Mouse (Mus musculus): Measurements from ENCODE around the gene Celf2. TPM values are rescaled to one million over a fixed set of nuclear protein-coding genes. Genes with fewer than 3 reads are reported as not detected.

Gene Celf2
- polyA plus RNA-seq, 1 experiment from 2014 or later = 25.2 TPM

DNA sequence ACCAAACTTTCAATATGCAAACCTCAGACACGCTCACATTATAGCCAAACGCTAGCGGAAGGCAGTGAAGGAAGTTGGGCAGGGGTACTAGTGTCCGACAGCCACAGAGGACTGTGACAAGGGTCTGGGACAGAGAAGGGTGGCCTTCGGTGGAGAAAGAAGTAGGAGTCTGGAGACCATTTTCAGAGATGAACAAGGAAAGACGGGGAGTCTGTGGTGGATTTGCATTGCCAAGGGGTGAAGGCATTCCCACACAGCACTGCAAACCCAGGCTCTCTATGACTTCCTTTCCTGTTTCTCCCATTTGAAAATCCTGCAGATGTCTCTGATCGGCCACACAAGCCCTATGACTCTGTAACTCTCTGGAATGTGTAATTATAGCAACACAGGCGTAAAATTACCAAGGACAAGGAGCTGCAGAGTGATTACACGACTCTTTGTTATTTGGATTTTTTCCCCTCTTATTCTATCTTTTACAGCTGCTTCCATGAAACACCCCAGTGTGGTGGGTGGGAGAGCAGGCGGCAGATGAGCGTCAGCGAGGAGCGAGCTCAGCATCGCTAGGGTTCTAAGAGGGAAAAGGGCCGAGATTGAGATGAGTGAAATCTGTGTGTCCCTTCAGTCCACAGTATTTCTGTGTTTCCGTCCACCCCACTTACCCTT is 986.0 kb downstream of the Celf2 start:
- ATAC-seq (no peak), DNase-seq (ENCODE audit: low read depth, low spot score) (no peak)
- H3K27me3 ChIP-seq = no peaks in the 10 kb centered on the region
- ChIA-PET POLR2A (no interaction called here), CTCF (interaction anchor here (1.2 kb wide), 1 partner anchor 54 kb away, joined by 3 read pairs; no protein-coding TSS in a partner anchor)
- in situ Hi-C loops (cut with MboI; ENCODE audit: low pct_unique_long_range_greater_than_20kb) = no loop called here
- no peak for TF ChIP-seq CTCF (IDR thresholded peaks at IDR 0.05)

DNA sequence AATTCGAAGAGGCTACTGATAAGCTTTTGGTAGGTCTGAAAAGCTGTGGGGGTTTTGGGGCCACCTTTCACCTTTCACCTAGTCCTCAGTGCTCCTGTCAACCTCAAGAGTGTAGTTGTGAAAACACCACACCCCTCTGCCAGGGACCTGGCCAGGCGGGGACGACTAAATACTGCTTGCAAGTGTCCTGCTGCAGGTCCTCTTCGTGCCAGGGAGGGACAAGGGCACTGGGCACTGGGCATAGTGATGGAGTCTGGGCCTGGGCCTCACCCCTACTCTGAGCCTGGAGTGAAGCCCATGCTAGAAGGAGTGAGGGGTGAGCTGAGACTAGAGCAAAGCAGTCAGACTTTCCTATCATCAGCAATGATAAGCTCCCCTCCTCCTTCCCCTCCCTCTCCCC is 987.0 kb downstream of the Celf2 start:
- TF ChIP-seq CTCF (IDR thresholded peaks at IDR 0.05) = no peak
- DNase-seq (ENCODE audit: low read depth, low spot score) = no peak

DNA sequence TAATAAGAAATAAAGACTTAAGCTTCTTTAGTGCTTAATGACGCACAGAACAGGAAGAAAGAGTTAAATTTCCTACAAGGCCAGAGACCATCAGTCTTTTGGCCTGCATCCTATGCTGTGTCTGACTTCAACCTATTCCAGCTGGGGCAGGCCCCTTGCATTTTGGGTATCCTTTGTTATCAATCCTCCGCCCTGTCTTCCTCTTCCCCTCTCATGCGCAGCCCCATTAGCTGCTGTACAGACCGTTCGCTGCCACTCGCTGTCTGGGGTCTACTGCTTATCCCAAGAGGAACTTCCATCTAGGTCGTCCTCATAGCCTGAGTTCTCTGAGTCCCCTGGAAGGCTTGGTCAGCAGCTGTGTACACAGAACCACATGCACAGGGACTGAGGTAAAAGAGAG is 996.2 kb downstream of the Celf2 start:
- DNase-seq (ENCODE audit: low read depth, low spot score) = no peak
- in situ Hi-C loops (cut with MboI; ENCODE audit: low pct_unique_long_range_greater_than_20kb) = no loop called here
- no peak for ATAC-seq
- ChIA-PET CTCF (no interaction called here), POLR2A (interaction anchor here (0.6 kb wide), 1 partner anchor 180 kb away, joined by 3 read pairs; no protein-coding TSS in a partner anchor)
- no peak for TF ChIP-seq CTCF (IDR thresholded peaks at IDR 0.05)
- peaks cover 5% of the 10 kb centered on the region for H3K27me3 ChIP-seq

More for the DNA sequence above, 987.0 kb downstream of the Celf2 start:
- no peaks in the 10 kb centered on the region for H3K27me3 ChIP-seq
- ATAC-seq = no peak
- ChIA-PET POLR2A (interaction anchor here (0.7 kb wide), 1 partner anchor 1816 kb away, joined by 3 read pairs; no protein-coding TSS in a partner anchor), CTCF (no interaction called here)
- in situ Hi-C loops (cut with MboI; ENCODE audit: low pct_unique_long_range_greater_than_20kb) = no loop called here

DNA sequence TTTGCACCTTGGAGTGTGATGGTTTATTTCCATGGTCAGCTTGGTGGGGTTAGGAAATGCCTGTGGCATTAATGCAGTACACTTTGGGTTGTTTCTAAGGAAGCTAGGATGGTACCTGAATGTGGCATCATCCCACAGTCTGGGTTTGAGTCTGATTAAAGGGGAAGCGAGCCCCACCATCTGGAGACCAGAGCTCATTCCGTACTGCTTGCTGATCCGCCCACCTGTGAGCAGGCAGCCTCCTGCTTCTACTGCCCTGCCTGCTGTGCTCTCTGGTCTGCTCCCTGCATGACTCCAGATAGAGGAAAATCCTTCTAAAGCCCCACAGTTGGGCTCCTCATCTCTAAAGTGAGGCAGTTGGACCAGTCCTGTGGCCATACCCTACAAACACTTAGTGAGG is 1002.3 kb downstream of the Celf2 start:
- ATAC-seq (no peak), DNase-seq (ENCODE audit: low read depth, low spot score) (no peak)
- POLR2A ChIA-PET = no interaction called here
- no peaks in the 10 kb centered on the region for H3K27me3 ChIP-seq
- CTCF ChIA-PET = interaction anchor here (1.2 kb wide), 1 partner anchor 13 kb away, joined by 3 read pairs; no protein-coding TSS in a partner anchor
- in situ Hi-C loops (cut with MboI; ENCODE audit: low pct_unique_long_range_greater_than_20kb) = no loop called here
- TF ChIP-seq CTCF (IDR thresholded peaks at IDR 0.05) = no peak

DNA sequence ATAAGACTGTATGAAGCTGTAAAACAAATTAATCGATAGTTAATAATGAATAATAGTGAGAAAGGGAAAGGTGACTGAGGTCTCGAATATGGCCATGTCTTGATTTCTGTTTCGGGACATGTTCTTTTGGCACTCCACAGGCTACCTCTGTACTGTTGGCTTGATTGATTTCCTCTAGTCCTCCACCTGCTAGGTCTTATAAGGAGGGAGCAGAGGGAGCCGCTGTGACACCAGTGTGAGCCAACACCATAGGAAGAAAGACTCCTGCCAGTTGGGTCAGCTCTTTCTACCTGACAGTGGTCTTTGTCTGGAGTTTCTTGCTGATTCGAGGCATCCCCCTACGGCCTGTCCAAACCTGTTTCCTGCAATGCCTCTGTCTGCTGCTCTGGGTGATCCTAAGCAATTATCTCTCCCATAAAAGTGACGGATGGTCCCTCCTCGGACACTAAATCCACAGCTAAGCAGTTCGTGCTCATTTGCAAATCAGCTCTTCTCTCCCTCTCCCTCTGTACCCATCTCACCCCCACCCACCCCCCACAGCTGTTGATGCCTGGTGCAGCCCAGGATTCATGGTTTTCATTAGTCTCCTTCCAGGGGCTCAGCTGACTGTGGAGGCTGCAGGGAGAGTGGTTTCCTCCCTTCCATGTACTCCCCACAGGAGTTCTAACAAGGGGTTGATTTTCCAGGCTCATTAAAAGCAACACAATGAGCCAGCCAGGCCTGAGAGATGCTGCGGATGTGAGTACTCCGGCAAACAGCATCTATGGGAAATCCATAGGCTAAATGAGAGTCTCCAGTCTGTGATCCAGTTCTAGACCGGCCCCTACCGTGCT is 1003.2 kb downstream of the Celf2 start:
- POLR2A ChIA-PET = no interaction called here
- no peak for TF ChIP-seq CTCF (IDR thresholded peaks at IDR 0.05)
- in situ Hi-C loops (cut with MboI; ENCODE audit: low pct_unique_long_range_greater_than_20kb) = no loop called here

DNA sequence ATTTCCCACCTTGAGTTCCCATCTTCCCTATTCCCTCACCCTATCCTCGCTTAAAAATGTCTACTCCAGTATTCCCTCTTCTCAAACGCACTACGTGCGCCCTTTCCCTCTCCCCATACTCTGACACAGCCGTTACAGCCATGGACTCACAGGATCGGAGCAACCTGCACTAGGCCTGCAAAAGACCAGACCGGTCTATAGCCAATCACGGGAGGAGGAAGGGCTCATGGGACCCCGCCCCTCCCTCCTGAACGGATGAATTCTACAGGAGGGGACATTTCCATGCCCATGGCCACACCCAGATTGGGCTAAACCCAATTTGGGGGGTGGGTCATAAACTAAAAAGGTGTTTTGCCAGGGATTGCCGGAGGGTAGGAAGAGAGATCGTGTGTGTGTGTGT is 1003.8 kb downstream of the Celf2 start:
- no peak for TF ChIP-seq CTCF (IDR thresholded peaks at IDR 0.05)
- in situ Hi-C loops (cut with MboI; ENCODE audit: low pct_unique_long_range_greater_than_20kb) = no loop called here
- DNase-seq (ENCODE audit: low read depth, low spot score) (no peak), ATAC-seq (no peak)
- no peaks in the 10 kb centered on the region for H3K27me3 ChIP-seq
- CTCF ChIA-PET = no interaction called here
- POLR2A ChIA-PET = no interaction called here

More for the DNA sequence above, 1003.2 kb downstream of the Celf2 start:
- DNase-seq (ENCODE audit: low read depth, low spot score) = no peak
- no peak for ATAC-seq
- no peaks in the 10 kb centered on the region for H3K27me3 ChIP-seq
- CTCF ChIA-PET = interaction anchor here (1.2 kb wide), 1 partner anchor 12 kb away, joined by 3 read pairs; no protein-coding TSS in a partner anchor

DNA sequence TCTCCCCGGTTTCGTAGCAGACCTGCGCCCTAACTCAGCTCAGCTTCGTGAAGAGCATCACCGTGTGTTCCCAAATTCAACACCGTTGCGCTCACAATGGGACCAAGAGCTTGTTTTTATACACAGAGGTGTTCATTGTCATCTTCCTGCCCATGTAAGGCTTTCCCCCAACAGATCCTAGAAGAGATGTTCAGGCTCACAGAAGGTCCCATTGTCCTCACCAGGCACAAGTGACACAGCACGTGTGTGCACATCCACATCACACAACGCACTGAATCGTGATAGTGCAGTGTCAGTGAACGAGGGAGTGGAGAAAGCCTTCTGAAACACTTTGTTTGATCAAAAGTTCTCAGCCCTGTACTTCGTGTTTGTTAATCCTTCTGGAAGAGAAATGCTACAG is 1011.3 kb downstream of the Celf2 start:
- in situ Hi-C loops (cut with MboI; ENCODE audit: low pct_unique_long_range_greater_than_20kb) = no loop called here
- ATAC-seq (no peak), DNase-seq (ENCODE audit: low read depth, low spot score) (no peak)
- no peak for TF ChIP-seq CTCF (IDR thresholded peaks at IDR 0.05)
- POLR2A ChIA-PET = no interaction called here
- no peaks in the 10 kb centered on the region for H3K27me3 ChIP-seq
- CTCF ChIA-PET = interaction anchor here (0.7 kb wide), 1 partner anchor 33 kb away, joined by 3 read pairs; no protein-coding TSS in a partner anchor

DNA sequence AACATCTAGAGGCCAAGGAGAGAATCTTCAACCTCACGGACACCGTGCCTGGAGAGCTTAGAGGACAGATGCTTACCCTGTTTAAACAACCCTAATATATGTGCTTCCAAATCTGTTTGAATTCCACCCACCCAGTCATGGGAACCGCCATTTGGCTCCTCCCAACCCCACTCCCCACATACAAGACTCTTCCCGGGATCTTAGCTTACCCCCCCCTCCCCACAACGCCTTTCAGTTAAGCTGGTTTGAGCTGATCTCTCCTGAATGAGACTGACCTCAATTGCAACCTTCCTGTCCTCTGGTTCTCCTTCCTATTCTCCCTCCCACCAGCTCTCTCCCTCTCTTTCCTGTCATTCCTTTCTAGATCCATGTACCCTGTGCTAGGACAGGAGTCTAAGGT is 1011.7 kb downstream of the Celf2 start:
- TF ChIP-seq CTCF (IDR thresholded peaks at IDR 0.05) = no peak
- DNase-seq (ENCODE audit: low read depth, low spot score) (no peak), ATAC-seq (no peak)
- in situ Hi-C loops (cut with MboI; ENCODE audit: low pct_unique_long_range_greater_than_20kb) = no loop called here
- no peaks in the 10 kb centered on the region for H3K27me3 ChIP-seq
- ChIA-PET POLR2A (no interaction called here), CTCF (no interaction called here)

DNA sequence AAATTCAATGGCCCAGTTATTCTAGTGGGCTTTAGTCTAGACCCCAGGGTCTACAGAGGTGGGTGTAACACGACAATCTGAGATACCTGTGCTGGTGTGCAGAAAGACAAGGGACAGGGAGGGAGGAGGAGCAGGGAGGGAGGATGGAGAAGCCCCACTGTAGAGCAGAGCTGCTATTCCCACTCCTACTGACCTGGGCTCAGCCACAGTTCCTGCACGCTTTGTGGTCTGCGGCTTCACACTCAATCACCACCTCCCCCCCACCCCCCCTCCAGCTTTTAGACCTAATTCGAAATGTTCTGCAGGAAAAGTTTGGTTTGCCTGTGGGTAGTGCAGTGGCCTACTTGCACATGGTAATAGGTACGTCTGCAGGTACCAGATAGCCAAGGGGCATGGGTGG is 1015.5 kb downstream of the Celf2 start:
- DNase-seq (ENCODE audit: low read depth, low spot score) = no peak
- in situ Hi-C loops (cut with MboI; ENCODE audit: low pct_unique_long_range_greater_than_20kb) = no loop called here
- no peak for TF ChIP-seq CTCF (IDR thresholded peaks at IDR 0.05)
- H3K27me3 ChIP-seq = no peaks in the 10 kb centered on the region
- POLR2A ChIA-PET = no interaction called here
- no peak for ATAC-seq
- CTCF ChIA-PET = interaction anchor here (1.2 kb wide), 1 partner anchor 13 kb away, joined by 3 read pairs; no protein-coding TSS in a partner anchor

DNA sequence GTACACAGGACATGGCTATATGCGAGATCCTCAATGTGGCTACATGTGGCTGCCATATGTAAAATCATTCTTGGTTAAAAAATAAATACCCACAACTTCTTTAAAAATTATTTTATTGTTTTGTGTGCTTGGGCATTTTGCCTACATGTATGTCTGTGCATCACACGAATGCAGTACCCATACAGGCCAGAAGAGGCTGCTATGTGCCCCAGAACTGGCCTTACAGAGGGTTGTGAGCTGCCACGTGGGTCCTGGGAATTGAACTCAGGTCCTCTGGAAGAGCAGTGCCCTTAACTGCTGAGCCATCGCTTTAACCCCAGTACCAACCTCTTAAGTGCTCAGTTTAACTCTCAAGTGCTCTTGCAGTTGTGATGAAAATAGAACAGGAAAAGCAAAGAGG is 1018.5 kb downstream of the Celf2 start:
- TF ChIP-seq CTCF (IDR thresholded peaks at IDR 0.05) = no peak
- in situ Hi-C loops (cut with MboI; ENCODE audit: low pct_unique_long_range_greater_than_20kb) = no loop called here
- ATAC-seq = no peak
- POLR2A ChIA-PET = no interaction called here
- no peaks in the 10 kb centered on the region for H3K27me3 ChIP-seq
- CTCF ChIA-PET = no interaction called here
- DNase-seq (ENCODE audit: low read depth, low spot score) = no peak

DNA sequence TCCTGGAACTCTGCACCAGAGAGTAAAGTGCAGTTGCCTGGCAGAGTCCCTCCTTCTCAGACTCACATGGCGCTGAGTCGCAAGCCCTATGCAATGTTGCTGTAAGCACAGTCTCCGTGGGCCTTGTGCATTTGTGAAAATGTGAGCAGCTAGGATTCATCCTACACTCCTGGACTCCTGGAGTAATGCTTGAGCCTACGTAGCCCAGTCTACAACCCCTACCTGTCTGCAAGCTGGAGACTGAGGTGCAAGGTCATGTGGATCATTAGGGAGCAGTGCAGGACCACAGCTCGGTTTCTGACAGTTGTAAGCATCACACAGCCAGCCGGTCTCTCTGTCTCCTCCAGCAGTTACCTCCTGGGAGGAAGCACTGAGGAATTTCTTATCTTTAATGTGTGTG is 1019.3 kb downstream of the Celf2 start:
- CTCF ChIA-PET = no interaction called here
- POLR2A ChIA-PET = no interaction called here
- in situ Hi-C loops (cut with MboI; ENCODE audit: low pct_unique_long_range_greater_than_20kb) = no loop called here
- TF ChIP-seq CTCF (IDR thresholded peaks at IDR 0.05) = no peak
- H3K27me3 ChIP-seq = no peaks in the 10 kb centered on the region
- DNase-seq (ENCODE audit: low read depth, low spot score) = no peak
- ATAC-seq = no peak

Data from Patski (cell line).